Mouse (Mus musculus) liver, adult 2 months (tissue): ENCODE results near the gene Uspl1.

ENCODE experiments used
- CTCF ChIP-seq: fragments of 200-500 bp; IDR thresholded peaks from 2 replicates; pipeline ENCODE4 v1.5.1; 2011; ENCODE audit warnings: low read depth, low read length, control low read depth
- POLR2A ChIP-seq: fragments of 200-500 bp; IDR thresholded peaks from 2 replicates; pipeline ENCODE4 v1.6.1; 2011; ENCODE audit warnings: low read length, control low read depth; ENCODE audit not compliant: insufficient read depth; ENCODE audit errors: extremely low read depth

- TF ChIP-seq CTCF (no peak), POLR2A (no peak)
Observed at GRCm38 (mm10) chr5:149152774-149153155, 31.4 kb upstream of the Uspl1 start.
